Mouse (Mus musculus): Measurements from ENCODE around the gene Dpp9. TPM values are rescaled to one million over a fixed set of nuclear protein-coding genes. Genes with fewer than 3 reads are reported as not detected.
"Not testable (repeated sequence)": the region's sequence is repeated elsewhere in the genome, so short reads cannot be mapped to it uniquely, and the experiment has no call there.

The Dpp9 gene
- 31.5 and 33.4 TPM in 2 replicates for total RNA-seq (2021)
- long read RNA-seq, experiment 1, transcript Dpp9-201 (21 exons, 3,374 nt) = major isoform, 25 of 37 reads
- long read RNA-seq, experiment 1, partial matches to known transcripts = 4 of 37 reads
- long read RNA-seq, experiment 1, other reads (novel, unspliced or antisense) = 8 of 37 reads
- long read RNA-seq, experiment 2, transcript Dpp9-201 (21 exons, 3,374 nt) = major isoform, 16 of 32 reads
- long read RNA-seq, experiment 2, partial matches to known transcripts = 13 of 32 reads
- long read RNA-seq, experiment 2, other reads (novel, unspliced or antisense) = 3 of 32 reads

DNA sequence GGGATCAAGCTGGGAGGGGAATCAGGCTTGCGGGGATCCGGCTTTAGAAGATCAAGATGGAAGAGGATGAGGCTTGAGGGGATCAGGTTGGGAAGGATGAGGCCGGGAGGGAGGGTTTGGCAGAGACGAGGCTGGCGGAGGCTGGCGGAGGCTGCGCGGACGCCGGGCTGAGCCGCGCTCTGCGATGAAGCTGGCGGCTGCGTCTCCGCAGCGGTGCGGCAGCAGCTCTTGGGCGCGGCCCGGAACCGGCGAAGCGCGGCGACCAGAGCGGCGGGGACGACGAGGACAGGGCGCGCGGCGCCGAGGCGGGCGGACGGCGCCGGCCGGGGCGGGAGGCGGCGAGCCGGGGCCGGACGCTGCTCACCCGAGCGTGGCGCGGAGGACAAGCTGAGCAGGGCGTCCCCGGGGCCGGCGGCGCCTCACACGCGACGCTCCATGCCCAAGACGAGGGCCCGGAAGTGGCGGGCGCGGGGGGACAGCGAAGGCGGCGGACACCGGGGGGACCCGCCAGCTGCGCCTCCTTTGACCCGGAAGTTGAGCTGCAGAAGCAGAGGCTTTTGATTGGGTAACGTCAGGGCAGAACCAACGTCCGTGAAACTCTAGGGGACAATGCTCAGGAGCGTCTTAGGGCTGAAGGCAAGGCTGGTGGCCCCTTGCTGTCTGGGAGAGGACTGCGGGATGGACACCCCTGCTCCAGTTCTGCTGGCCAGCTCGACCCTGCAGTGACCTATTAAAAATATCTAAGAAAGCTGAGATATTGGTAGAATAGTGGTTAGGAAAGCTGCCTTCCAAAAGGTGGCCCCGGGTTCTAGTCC, at the start of gene Dpp9:
TSS of gene Dpp9 (minus strand) at position 529 of the 815 bp plus-strand sequence.
- peak; percentile 95 for DNase-seq

DNA sequence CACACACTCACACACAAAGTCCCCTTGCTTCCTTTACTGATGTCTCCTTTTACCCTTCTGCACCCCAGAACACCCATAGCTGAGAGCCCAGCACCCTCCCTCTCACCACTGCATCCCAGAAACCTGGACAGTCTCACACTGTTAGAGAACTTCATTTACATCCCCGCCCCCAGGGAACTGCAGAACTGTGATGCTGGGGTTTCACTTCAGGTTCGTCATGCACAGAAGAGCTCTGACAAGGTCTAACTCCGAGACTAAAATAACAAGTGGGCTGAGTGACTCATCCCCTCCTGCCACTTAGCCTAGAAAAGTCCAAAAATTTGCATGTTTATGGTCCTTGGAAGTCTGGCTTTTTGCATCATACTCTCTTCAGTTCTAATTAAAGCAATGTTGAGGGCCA, 47.6 kb upstream of the Dpp9 start:
- peak; percentile 77 for DNase-seq

DNA sequence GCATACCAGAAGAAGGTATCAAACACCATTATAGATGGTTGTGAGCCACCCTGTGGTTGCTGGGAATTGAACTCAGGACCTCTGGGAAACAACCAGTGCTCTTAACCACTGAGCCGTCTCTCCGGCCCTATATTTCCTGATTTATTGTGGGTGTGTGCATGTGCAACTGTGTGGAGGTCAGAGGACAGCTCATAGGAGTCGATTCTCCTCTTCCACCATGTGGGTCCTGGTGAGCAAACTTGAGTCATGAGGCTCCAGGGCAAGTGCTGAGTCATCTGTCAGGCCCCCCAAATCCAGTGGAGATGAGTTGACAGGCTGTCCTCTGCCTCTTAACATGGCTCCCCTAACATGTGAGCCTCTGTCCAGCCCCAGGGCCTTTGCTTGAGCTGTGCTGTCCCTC, 47.2 kb upstream of the Dpp9 start:
- DNase-seq = peak; percentile 57

DNA sequence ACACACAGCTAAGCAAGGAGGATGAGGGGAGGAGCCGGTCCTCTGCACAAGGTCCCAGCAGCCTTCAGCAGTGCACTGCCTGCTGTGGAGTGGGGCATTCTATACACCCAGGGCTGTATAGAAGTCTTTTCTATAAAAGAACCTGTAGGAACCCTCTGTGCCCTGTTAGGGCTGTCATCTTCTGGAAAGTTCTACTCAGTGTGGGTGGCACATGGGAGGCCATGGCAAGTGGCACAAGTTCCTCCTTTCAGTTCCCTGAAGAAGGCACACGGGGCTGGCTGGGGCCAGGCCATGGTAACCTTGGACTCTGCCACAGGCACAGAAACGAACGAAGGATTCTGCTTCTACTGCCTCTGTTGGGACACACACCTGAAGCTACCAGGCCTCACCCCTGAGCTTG, 46.3 kb upstream of the Dpp9 start:
- DNase-seq = no peak

DNA sequence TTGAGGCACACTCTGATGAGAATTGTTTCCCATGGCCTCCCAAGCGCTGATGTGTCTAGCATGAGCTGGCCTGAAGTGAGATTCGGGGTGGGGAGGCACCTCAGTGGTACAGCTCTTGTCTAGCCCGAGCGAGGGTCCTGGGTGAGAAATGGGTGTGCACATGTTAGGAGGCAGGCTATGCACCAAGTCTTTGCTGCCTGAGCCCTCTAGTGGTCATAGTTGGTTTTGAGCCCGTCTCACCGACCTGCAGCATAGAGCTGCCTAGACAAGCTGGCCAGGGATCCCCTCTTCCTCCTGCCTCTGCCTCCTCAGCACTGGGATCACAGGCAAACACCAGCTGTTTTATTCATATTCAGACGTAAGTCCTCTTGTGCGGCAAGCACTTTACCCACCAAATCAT, 45.3 kb upstream of the Dpp9 start:
- peak; percentile 84 for DNase-seq

DNA sequence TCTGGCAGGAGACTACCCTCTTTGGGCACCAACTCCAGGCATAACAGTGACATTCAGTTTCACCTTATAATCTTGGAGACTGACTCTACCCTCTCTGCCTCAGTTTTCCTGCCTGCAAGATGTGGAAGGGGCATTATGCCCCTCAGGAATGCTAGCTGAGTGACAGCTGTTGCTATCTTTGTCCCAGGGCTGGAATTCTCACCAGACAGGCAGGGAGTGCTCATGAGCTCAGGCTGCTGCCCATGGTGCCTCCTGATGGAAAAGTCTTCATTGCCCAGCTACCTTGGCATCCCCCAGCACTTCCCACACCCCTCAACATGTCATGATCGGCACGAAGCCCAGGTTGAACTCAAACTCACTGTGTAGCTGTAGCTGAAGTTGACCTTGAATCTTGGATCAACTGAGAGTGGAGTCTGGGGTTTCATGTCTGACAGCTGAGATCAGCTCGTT, 44.0 kb upstream of the Dpp9 start:
- DNase-seq = no peak

DNA sequence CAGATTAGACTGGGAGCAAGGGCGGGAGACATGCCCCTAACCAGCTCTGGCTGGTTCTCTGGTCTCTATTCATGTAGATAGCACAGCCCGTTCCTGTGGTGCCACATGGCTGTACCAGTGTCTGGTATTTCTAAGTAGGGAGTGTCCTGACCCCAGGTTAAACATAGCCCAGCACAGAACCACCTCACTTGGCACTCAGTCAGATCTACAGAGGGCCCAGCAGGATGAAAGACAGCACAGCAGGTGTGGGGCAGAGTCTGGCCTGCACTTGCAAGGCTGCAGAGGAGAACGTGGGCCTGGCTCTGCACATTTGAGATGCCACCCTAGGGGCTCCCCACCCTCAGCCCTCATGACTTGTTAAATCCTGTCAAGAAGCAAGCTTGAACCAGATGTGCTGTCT, 42.5 kb upstream of the Dpp9 start:
- DNase-seq = no peak

DNA sequence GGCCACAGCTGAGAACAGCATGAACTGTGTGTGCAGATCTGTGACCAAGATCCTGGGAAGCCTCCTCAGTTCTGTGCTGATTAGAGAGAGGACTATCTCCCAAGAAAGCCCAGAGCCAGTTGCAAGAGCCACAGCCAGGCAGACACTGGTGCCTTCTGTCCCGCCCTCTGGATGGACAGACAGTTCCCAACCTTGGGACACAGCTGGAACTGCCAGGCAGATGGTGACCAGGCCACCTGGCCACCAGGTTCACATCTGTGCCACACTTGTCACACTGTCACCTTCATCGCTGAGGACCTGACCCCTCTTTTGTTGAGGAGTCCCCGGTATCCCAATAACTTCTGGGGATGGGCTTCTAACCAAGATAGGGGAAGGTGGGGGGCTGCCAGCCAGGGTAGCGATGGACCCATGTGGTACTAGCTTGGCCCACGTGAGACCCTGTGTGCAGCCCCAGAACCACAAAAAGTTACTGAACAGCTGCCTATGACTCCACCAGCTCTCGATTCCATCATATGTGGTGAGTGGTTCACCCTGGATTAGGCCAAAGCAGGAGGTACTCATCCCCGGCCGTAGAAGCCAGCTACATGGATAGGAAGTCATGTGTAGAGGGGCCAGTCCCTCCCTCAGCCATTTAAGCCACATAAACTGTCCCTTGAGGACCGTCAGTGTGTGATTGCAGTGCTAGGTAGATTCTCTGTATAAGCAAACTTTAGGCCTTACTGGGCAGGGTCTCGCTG, 40.8 kb upstream of the Dpp9 start:
- no peak for DNase-seq

DNA sequence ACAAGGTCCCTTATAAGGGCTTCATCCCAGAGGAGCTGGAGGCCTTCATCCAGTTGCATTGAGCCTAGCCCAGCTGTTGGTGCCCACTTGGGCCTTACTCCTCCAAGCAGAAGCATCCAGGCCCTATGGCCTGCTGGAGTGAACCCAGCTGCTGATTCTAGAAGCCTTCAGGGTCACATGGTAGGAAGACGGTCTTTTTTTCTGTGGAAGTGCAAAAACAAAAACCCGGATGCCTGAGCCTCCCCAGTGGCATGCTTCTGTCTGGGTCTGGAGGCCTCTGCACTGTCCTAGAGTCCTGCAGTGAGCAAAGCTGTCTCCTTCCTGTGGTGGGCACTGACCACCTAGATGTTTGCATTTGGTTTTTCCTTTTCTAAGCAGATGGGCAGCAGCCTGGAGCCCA, 40.1 kb upstream of the Dpp9 start:
- DNase-seq = not testable (repeated sequence)

DNA sequence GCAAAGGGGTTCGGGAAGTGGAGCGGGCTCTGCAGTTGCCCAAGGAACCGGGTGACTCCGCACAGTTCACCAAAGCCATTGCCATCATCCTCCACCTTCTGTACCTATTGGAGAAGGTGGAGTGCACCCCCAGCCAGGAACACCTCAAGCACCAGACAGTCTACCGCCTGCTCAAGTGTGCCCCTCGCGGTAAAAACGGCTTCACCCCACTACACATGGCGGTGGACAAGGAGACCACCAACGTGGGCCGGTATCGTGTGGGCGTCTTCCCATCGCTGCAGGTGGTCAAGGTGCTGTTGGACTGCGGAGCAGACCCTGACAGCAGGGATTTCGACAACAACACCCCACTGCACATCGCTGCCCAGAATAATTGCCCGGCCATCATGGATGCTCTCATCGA, 39.6 kb upstream of the Dpp9 start:
- not testable (repeated sequence) for DNase-seq

DNA sequence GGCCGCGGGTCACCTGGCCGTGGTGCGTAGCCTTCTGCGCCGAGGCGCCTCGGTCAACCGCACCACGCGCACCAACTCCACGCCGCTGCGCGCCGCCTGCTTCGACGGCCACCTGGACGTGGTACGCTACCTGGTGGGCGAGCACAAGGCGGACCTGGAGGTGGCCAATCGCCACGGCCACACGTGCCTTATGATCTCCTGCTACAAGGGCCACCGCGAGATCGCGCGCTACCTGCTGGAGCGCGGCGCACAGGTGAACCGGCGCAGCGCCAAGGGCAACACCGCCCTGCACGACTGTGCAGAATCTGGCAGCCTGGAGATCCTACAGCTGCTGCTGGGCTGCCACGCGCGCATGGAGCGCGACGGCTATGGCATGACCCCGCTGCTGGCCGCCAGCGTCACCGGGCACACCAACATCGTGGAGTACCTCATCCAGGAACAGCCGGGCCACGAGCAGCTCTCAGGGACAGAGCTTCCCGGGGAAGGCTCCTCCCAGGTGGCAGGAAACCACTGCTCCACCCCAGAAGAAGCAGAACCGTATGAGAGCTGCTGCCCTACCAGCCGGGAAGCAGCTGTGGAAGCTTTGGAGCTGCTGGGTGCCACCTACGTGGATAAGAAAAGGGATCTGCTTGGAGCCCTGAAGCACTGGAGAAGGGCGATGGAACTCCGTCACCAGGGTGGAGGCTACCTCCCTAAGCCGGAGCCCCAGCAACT, 38.6 kb upstream of the Dpp9 start:
- DNase-seq = peak; percentile 49

DNA sequence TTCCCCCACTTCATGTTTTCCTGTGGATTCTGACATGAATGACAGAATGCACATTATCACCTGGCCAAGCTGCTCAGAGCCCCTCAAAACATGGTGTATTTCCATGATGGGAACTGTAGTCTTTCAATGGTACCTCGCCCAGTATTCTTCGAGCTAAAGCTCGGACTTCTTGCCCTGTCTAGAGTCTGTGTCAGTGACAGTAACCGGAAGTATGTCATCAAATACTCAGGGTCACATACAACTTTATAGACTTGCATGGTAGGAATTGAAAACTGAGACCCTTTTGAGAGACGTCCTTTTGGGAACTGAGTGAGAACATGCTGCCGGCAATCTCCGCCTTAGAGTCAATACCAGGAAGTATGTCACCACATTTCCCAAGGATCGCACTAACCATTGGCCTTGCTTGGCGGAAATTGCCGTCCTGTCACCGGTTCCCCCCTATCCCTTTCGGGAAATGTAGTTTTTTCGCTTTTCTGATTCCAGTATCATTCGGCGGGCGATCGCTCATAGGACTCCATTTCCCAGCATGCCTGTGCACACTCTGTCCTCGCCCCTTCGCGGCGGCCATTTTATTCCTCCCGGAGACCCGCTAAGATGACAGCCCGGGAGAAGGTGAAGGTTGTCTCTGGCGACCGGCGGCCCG, 37.7 kb upstream of the Dpp9 start, which contains the start of gene Fem1a:
TSS of gene Fem1a (plus strand) at position 572 of the 643 bp plus-strand sequence.
- peak; percentile 94 for DNase-seq

DNA sequence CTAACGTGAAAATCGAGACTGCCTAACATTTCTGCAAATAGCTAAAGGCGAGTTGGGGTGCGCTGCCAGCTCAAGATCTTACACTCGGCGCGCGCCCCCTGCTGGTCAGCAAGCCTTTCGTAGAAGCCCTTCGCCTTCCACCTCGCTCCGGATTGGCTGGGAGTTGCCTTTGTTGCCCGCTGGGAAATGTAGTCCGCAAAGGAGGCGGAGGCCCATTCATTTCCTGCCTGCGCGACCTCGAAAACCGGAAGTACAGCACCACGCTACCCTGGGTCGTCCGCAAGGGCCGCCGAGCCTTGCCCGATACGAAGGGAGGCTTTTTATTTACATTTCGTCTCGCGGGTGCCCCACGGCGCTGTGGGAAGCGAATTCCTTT, 37.1 kb upstream of the Dpp9 start:
- peak; percentile 99 for DNase-seq

DNA sequence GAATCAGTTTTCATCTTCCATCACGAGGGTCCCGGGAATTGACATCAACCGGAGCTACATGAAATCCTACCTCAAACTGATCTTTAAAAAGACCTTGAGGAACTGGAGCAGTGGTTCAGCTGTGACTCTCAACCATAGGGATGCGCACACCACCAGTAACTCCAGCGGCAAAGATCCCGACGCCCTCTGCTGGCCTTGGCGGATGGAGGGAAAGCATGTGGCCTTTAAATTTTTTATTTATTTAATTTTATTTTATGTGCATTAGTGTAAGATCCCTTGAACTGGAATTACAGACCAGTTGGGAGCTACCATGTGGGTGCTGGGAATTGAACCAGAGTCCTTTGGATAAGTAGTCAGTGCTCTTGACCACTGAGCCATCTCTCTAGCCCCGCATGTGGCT, 36.7 kb upstream of the Dpp9 start:
- peak; percentile 53 for DNase-seq

DNA sequence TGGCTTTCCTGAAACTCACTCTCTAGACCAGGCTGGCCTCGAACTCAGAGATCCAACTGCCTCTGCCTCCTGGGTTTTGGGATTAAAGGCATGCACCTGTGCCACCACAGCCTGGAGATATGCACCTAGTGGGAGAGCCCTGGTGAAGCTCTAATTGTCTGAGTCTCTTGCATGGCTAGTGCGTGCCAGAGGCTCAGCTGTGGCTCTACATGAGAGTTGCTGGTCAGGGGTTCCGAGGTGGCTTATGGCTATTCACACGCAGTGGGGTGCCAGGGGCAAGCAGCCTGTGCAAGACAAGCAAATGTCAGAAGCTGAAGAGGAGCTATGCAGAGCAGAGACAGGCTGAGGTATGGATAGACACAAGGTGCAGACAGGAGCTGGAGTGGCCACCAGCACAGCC, 36.0 kb upstream of the Dpp9 start:
- no peak for DNase-seq

DNA sequence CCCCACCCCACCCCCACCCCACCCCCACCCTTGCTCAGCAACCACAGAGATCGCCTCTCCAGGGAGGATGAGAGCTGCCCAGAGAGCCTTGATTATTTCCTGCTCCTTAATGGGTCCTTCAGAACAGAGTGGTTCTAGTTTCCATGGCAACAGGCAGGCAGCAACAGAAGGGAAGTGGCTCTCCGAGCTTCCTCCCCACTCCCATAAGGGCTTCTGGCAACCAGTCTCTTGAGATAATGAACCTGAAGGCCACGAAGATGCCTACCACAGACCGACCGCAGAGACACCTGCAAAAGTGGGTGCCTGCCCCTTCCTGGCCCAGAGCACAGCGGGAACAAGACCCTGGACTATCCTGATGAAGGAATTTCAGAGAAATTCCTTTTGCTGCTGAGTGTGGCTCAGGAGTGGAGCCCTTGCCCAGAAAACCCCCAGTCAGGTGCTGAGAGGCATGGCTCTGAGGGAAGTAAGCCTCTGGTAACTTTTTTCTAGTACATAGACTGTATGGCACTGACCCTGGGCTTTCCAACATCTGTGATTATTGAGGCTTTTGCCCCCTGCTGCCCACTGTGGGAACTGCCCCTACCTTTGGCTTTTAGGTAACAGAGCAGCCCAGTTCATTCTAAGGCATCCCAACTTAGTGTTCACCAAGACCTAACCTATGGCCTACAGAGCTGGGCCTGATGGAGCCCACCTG, 32.6 kb upstream of the Dpp9 start:
- peak; percentile 82 for DNase-seq

DNA sequence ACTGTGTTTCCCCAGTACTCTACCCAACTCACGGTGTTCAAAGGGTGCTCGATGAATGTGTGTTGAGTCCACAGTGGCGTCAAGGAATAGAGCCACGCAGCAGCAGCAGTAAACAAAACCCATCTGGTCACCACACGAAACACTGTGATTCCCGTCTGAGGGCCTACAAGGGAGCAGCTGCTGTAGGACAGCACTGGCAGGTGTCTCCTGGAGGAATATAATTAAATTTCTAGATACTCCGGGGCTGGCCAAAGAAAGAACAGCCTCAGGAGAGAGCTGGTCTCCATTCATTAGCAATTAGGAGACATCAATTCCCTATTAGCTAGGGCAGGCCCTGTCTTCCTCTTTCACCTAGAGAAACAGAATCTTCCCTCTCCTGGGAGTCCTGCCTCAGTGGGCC, 26.9 kb upstream of the Dpp9 start:
- no peak for DNase-seq

DNA sequence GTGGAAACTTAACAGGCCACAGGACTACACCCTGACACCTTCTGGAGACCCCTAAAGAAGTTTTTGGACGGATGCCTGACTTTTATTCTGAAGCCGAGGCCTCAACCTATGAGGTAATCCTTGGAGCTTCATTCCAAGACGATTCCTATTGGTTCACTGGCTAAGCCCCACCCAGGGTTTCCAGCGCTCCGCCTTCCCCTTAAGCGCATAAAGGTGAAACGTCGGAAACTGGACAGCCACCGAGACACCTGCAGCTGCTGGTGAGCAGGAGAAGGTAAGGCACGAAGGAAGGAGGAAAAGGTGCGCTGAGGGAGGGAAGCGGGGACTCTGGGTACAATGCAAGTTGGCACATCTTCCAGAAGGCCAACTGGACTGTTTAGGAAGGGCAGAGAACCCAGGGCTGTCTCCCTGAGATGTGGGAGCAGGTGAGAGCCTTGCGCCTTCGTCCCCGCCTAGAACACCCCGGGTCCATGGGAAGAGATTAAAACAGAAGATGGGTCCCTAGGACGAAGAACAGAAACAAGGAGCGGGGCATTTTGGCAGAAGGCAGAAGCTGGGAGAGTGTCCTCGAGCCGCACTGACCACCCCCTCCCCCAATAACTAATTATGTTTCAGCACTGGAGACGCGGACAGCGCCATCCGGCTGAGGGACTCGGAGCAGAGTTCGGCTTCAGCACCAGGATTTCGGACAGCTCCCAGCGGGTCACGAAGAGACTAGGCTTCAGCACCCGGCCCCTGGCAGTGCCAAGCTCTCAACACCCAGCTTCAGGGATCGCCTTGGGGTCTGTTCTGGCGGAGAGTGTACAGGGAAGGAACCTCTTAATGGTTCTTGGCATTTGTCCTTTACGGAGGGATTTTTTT, 23.1 kb upstream of the Dpp9 start:
- DNase-seq = peak; percentile 94

DNA sequence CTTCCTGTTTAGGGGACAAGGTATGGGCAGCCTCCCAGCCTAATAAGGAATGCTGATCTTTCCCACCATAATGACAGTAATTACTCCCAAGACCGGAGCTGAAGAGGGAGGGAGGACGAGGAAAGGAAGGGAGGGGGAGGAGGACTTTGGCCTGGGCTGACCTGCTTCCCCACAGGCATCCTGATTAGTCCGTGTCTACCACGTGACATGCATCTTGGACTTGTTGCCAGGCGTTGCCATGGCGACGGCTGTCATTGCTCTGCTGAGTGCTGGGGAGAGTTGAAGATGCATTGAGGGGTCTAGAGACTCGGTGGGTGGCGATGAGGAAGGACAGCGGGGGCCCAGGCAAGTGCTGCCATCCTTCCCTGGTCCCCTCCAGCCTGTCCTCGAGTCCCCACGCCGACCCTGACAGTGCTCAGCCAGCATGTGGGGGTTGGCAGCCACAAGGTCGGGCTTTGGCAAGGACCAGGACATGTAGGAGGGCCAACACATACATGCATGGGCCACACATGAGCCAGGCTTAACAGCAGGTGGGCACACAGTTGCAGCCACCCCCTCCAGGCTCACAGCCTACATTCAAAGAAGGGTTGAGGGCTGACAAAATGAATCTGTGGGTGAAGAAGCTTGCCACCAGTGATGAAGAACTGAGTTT, 15.2 kb upstream of the Dpp9 start:
- DNase-seq = peak; percentile 80

DNA sequence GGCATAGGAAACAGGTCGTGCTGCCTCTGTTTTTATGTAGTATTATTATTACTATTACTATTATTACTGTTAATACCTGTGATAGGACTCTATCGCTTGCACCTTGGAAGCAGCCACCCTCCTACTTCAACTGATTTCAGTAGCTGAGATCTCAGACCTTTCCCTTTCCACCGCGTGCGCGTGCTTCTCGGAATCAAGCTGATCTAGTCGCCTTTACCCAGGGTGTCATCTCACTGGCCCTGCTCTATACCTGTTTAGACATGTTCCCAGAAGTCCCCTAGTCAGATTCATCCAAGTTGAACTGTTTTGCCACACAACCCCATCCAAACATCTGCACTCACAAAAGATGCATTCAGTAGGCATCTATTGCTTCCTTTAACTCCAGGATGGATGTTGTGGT, 14.7 kb upstream of the Dpp9 start:
- DNase-seq = no peak
